Mouse (Mus musculus): ENCODE data around the gene Actr3b.

Gene Actr3b

DNA sequence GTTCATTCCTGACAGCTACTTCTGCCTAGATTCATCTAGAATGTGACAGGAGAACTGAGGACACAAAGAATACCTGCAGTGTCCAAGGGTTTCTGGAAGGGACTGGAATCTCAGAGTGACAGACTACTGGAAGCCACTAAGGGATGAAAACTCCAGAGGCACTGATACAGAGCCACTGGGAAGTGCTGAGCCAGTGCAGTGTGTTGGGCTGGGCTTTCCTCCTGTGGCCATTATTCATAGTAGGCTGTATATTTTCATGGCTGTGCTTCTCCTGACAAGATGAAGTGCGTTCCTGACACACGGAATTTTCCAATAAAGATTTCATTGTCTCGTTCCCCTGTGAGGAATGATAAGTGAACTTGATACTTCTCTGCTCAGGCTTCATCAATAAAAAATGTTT, 126.9 kb downstream of the Actr3b start:
- DNase-seq (ENCODE audit: low spot score) = no peak

DNA sequence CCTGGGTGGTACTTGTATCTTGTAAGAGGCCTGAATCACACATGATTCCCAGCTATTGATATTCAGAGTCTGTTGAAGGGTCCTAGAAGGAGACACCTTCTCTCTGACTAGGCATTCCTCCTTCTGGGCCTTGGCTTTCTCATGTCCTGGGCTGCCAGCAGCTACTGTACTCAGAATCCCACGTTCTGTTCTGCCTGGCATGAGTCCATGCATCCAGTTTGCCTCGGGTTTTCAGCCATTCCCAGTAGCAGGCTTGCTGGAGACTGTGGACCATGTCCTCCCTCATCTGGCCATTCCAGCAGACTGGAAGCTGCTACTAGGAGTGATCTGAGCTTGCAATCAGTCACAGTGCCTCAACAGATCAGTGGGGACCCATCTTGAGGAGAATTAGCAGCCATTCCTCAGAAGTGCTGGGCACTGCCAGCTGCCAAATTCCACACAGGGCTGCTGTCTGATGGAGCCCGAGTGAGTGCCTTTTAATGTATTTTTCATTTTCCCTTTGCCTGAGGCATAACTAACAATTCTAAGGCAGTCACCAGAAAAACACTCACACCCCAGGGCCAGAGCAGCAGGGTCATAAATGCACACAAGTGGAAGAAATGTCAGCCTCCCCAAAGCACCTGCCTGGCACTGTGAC, 130.1 kb downstream of the Actr3b start:
- DNase-seq (ENCODE audit: low spot score) = no peak

DNA sequence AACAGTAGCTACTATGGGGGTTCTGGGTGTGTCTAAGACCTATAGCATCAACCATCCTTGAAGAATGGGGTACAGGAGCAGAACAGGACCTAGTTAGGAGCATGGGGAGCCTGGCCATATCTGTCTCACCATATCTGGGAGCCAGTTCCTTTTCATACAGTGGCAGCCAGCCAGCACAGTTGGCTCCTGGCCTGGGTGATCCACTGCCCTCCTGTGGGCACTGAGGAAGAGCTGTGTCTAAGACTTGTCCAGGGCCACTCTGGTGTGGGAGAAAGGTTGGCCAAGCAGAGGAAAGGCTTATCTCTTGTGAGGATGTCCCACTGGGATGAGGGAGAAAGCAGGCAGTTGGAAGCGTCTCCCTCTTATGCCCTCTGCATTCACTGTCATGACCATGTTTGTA, 131.5 kb downstream of the Actr3b start:
- no peak for DNase-seq (ENCODE audit: low spot score)

All from embryo, embryonic 10.5 days (tissue).